Mouse (Mus musculus) midbrain, embryonic 12.5 days (tissue): Measurements from ENCODE around the gene Rnf150. TPM values are rescaled to one million over a fixed set of nuclear protein-coding genes. Genes with fewer than 3 reads are reported as not detected.

Source experiments
- ATAC-seq: fragments of 200-750 bp; cut with Nextera tagmentation; 2 replicates; pipeline ENCODE4 v1.8.0; 2017; ENCODE audit warnings: low read depth, moderate TSS enrichment, moderate library complexity; ENCODE audit not compliant: low FRiP score
- H3K27ac ChIP-seq: fragments of 300-500 bp; sonication (generic); replicated peaks from 2 replicates; pipeline ENCODE4 v1.5.1; 2016; ENCODE audit warnings: mild to moderate bottlenecking
- H3K27me3 ChIP-seq: fragments of 300-500 bp; sonication (generic); 2 replicates; pipeline ENCODE4 v1.6.1; 2016; ENCODE audit warnings: mild to moderate bottlenecking
- H3K36me3 ChIP-seq: fragments of 300-500 bp; sonication (generic); 2 replicates; pipeline ENCODE4 v1.6.1; 2016
- H3K4me1 ChIP-seq: fragments of 300-500 bp; sonication (generic); 2 replicates; pipeline ENCODE4 v1.6.1; 2016
- H3K4me2 ChIP-seq: fragments of 300-500 bp; sonication (generic); replicated peaks from 2 replicates; pipeline ENCODE4 v1.6.1; 2016; ENCODE audit warnings: mild to moderate bottlenecking, moderate library complexity
- H3K4me3 ChIP-seq: fragments of 300-500 bp; sonication (generic); 2 replicates; pipeline ENCODE4 v1.5.1; 2016; ENCODE audit warnings: mild to moderate bottlenecking
- H3K9ac ChIP-seq: fragments of 300-500 bp; sonication (generic); replicated peaks from 2 replicates; pipeline ENCODE4 v1.6.1; 2016; ENCODE audit warnings: mild to moderate bottlenecking, moderate library complexity
- H3K9me3 ChIP-seq: fragments of 300-500 bp; sonication (generic); 2 replicates; pipeline ENCODE4 v1.6.1; 2016; ENCODE audit warnings: mild to moderate bottlenecking
- WGBS: fragments of 180-500 bp; shearing (Covaris S2); methylation state at CpG from one replicate; pipeline ENCODE4 v1.1.7; 2016; 5-methylcytosine and 5-hydroxymethylcytosine counted together
- polyA plus RNA-seq: library from polyadenylated mRNA; unstranded; fragments of >200 nt; fragmentation: Nextera tagmentation; extraction: Ambion mirVana; gene quantifications from 2 replicates; pipeline ENCODE4 v1.2.1, GENCODE M21; 2016

The Rnf150 gene
- polyA plus RNA-seq, 1 experiment from 2014 or later = 2.1 TPM

GRCm38 (mm10) chr8:83140701-83141111 lies 277.6 kb downstream of the Rnf150 start:
- no peaks in the 10 kb centered on the region for H3K9me3 ChIP-seq
- no peak overlapping the region for H3K27ac ChIP-seq
- no peak overlapping the region for H3K4me2 ChIP-seq
- H3K27me3 ChIP-seq = no peaks in the 10 kb centered on the region
- WGBS = 82% methylated on average over 3 of the region's 3 CpGs
- H3K36me3 ChIP-seq = no peaks in the 10 kb centered on the region
- H3K4me3 ChIP-seq = no peak overlapping the region
- no peaks in the 10 kb centered on the region for H3K4me1 ChIP-seq
- no peak overlapping the region for H3K9ac ChIP-seq
- ATAC-seq = no peak

Other genes starting within 250 kb of the Rnf150 start
- gene Zfp330, start 89.2 kb upstream of the Rnf150 start, polyA plus RNA-seq = 78.7 and 79.7 TPM in 2 replicates